Mouse (Mus musculus): ENCODE measurements around the gene Copg2. TPM values are rescaled to one million over a fixed set of nuclear protein-coding genes. Genes with fewer than 3 reads are reported as not detected.

The Copg2 gene
- polyA plus RNA-seq, 1 experiment from 2014 or later, result 31.5 TPM

DNA sequence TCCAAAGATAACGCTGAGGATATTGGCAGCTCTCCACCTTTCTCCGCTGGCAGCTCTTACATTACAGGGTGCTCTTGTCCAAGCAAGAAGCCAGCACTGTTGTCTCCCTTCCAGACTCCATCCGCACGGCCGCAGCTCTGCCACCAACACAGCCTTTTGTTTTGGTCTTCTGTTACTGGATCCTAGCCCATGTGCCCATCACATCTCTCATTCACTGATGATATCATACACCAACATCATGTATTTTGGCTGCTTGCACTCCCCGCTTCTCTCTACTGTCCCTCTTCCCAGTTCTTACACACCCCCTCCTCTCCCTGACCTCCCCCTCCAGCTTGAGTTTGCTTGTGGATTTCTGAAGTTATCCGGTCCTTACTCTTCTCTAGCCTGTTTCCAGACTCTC, 179.8 kb downstream of the Copg2 start:
- Histone ChIP-seq H3K4me2 (no peak overlapping the region), H3K9ac (no peak overlapping the region), H3K4me1 (peaks cover 25% of the 10 kb centered on the region), H3K27me3 (no peaks in the 10 kb centered on the region), H3K9me3 (no peaks in the 10 kb centered on the region), H3K4me3 (replicated peaks) (no peak overlapping the region), H3K36me3 (replicated peaks) (no peaks in the 10 kb centered on the region), H3K27ac (no peak overlapping the region)
- ATAC-seq (ENCODE audit: low FRiP score), result no peak
- 87% methylated on average over 7 of the region's 7 CpGs for WGBS

DNA sequence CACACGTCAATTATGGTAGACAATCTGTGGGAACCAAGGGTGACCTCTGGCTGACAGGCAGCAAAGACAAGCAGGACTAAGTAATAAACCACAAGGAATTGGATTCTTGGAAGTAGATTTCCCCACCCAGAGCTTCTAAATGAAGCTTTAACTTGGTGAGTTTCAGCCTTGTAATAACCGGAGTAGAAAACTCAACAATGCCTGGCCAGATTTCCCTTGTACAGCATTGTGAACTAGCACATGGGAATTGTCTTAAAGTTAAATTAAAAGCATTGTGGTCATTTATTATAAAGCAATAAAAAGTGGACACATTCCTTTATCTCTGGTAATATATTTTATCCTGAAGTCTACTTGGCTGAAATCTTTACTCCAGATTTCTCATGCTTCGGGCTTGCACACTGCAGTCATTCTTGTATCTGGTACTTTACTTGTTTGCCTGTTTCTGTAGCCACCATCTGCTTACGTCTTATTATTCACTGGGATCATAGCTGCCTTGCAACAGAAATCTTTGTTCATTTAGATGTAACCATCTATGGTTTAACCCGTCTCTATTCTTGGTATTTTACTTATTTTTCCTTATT, 181.6 kb downstream of the Copg2 start:
- H3K27ac ChIP-seq, result no peak overlapping the region
- H3K36me3 ChIP-seq (replicated peaks), result no peaks in the 10 kb centered on the region
- peaks cover 19% of the 10 kb centered on the region for H3K4me1 ChIP-seq
- WGBS, result 79% methylated on average over 5 of the region's 5 CpGs
- no peaks in the 10 kb centered on the region for H3K9me3 ChIP-seq
- no peak overlapping the region for H3K4me3 ChIP-seq (replicated peaks)
- no peak overlapping the region for H3K9ac ChIP-seq
- ATAC-seq (ENCODE audit: low FRiP score), result no peak
- no peak overlapping the region for H3K4me2 ChIP-seq
- H3K27me3 ChIP-seq, result 0 out of 2 replicates have a peak, but pooled peaks cover 6% of the 10 kb centered on the region

DNA sequence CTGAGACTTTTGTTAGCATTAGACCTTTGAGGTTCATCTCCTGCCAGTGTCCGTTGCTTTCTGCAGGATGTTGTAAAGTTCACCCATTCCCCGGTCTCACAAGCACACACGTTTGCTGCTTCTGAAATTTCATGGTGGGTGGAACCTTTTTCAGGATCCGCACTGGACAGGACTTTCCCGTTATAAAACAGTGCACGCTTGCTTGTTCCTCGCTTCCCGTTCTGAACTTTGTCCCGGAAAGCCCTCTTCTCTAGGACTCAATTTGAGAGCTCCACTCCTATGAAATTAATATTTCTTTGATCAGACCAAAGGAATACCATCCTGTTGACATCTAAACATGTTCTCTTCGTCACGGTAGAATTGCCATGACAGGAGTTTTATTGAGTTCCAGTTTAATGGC, 182.7 kb downstream of the Copg2 start:
- H3K9me3 ChIP-seq, result no peaks in the 10 kb centered on the region
- no peak overlapping the region for H3K9ac ChIP-seq
- no peak overlapping the region for H3K4me2 ChIP-seq
- no peak overlapping the region for H3K4me3 ChIP-seq (replicated peaks)
- H3K4me1 ChIP-seq, result peaks cover 28% of the 10 kb centered on the region
- no peaks in the 10 kb centered on the region for H3K36me3 ChIP-seq (replicated peaks)
- WGBS, result 92% methylated on average over 11 of the region's 11 CpGs
- 0 out of 2 replicates have a peak, but pooled peaks cover 6% of the 10 kb centered on the region for H3K27me3 ChIP-seq
- ATAC-seq (ENCODE audit: low FRiP score), result no peak
- no peak overlapping the region for H3K27ac ChIP-seq

DNA sequence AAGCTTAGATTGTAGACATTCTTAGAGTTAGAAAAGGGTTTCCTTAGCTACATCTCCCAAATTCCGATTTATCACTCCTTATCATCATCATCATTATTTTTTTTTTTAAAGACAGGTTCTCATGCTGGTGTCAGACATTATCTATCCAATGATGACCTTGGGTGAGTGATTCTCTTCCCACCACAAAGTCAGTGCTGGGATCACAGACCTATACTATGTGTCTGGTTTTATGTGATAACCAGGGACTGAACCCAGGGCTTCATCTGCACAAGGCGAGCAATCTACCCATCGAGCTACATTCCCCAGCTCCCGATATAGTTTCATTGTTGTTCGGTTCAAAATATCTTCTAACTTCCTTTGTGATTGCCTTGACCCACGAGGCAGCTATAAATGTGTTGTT, 183.1 kb downstream of the Copg2 start:
- Histone ChIP-seq H3K36me3 (replicated peaks) (no peaks in the 10 kb centered on the region), H3K4me3 (replicated peaks) (no peak overlapping the region), H3K27ac (no peak overlapping the region), H3K9me3 (no peaks in the 10 kb centered on the region), H3K27me3 (0 out of 2 replicates have a peak, but pooled peaks cover 6% of the 10 kb centered on the region), H3K4me2 (no peak overlapping the region), H3K9ac (no peak overlapping the region), H3K4me1 (peaks cover 28% of the 10 kb centered on the region)
- WGBS, result 90% methylated on average over 6 of the region's 6 CpGs
- ATAC-seq (ENCODE audit: low FRiP score), result no peak

DNA sequence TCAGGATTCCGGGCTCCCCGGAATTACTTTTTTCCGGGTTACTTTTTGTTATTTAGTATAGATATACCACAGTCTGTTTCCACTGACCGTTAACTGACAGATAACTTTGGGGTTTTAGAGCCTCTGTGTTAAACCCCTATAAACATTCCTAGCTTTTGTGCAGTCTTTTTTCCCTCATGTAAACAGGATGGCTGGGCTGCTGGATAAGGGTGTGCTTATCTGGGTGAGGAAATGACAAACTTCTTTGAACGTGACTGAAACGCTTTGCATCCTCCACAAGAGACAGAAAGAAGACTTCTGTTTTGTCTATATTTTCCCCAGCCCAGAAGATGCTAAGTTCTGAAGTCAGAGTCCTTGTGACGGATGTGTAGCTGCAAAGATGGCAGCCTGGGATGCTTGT, 184.1 kb downstream of the Copg2 start:
- ATAC-seq (ENCODE audit: low FRiP score), result no peak
- 0 out of 2 replicates have a peak, but pooled peaks cover 6% of the 10 kb centered on the region for H3K27me3 ChIP-seq
- H3K9ac ChIP-seq, result no peak overlapping the region
- H3K4me2 ChIP-seq, result no peak overlapping the region
- peaks cover 28% of the 10 kb centered on the region for H3K4me1 ChIP-seq
- H3K4me3 ChIP-seq (replicated peaks), result no peak overlapping the region
- H3K36me3 ChIP-seq (replicated peaks), result no peaks in the 10 kb centered on the region
- no peak overlapping the region for H3K27ac ChIP-seq
- H3K9me3 ChIP-seq, result no peaks in the 10 kb centered on the region
- 68% methylated on average over 7 of the region's 7 CpGs for WGBS

DNA sequence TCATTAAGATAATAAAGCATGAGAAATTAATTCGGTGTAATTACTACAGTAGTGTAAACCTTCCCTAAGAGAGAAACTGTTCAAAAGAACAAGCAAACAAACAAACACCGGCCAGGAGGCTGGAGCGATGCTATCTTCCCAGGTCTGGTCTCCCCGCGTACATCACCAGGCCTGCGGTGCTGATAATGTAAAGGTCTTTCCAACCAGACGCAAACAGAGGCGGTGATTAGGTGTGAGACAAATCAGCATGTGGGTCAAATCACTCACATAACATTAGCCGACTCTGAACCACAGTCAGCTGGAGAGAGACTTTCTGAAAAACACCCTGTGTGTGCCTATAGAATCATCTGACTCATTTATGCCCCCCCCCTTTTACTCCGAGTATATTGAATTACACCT, 185.2 kb downstream of the Copg2 start:
- H3K4me2 ChIP-seq, result no peak overlapping the region
- 0 out of 2 replicates have a peak, but pooled peaks cover 6% of the 10 kb centered on the region for H3K27me3 ChIP-seq
- H3K9ac ChIP-seq, result no peak overlapping the region
- H3K9me3 ChIP-seq, result no peaks in the 10 kb centered on the region
- H3K36me3 ChIP-seq (replicated peaks), result no peaks in the 10 kb centered on the region
- 66% methylated on average over 10 of the region's 10 CpGs for WGBS
- no peak for ATAC-seq (ENCODE audit: low FRiP score)
- H3K27ac ChIP-seq, result no peak overlapping the region
- H3K4me3 ChIP-seq (replicated peaks), result no peak overlapping the region
- H3K4me1 ChIP-seq, result peaks cover 28% of the 10 kb centered on the region

DNA sequence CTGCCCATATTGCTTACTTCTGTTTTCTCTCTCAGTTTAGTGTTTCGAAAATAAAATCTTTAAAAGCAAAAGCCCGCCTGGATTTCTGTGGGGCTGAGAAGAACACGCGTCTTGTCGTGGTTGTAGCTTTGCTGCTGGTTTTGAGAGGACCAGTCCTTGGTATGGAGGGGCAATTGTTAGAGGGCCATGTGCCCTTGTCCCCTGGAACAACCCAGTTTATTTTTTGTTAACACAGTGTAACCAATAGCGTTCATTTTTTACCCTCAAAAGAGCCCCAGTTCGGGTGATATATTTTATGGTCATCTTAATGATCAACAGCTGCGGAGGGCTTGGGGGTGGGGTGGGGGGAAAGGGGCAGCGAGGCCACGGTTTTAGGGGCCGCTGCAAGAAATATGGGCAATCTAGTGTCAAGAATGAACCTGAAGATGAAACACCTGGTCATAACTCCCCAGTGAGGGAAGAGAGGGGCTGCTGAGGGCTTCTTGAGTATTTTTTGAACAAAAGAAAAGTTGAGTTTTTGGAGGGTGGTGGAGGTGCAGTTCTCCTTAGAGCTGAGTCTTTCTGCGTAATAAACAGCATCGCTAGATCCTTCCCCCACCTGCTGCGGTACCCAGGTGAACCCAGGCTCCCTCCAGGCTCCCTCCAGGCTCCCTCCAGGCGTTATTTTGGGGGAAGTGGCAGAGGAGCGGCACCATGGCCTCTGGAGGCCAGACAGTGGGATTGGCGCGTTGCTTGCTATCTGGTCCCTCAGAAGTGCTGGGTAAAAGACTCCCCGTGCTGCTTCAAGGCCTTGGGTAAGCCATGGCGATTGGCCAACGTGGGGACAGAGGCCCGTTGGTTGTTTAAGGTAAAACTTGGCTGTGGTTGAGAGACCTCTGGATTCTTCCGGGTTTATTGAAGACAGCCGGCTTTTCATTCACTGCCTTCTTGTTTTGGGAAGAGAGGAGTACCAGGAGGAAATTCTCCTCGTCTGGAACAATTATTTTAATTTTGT, 185.9 kb downstream of the Copg2 start:
- H3K36me3 ChIP-seq (replicated peaks), result no peaks in the 10 kb centered on the region
- no peak overlapping the region for H3K9ac ChIP-seq
- no peak overlapping the region for H3K27ac ChIP-seq
- H3K27me3 ChIP-seq, result 0 out of 2 replicates have a peak, but pooled peaks cover 6% of the 10 kb centered on the region
- H3K4me1 ChIP-seq, result peaks cover 28% of the 10 kb centered on the region
- no peaks in the 10 kb centered on the region for H3K9me3 ChIP-seq
- 69% methylated on average over 25 of the region's 25 CpGs for WGBS
- no peak for ATAC-seq (ENCODE audit: low FRiP score)
- no peak overlapping the region for H3K4me3 ChIP-seq (replicated peaks)
- H3K4me2 ChIP-seq, result no peak overlapping the region

DNA sequence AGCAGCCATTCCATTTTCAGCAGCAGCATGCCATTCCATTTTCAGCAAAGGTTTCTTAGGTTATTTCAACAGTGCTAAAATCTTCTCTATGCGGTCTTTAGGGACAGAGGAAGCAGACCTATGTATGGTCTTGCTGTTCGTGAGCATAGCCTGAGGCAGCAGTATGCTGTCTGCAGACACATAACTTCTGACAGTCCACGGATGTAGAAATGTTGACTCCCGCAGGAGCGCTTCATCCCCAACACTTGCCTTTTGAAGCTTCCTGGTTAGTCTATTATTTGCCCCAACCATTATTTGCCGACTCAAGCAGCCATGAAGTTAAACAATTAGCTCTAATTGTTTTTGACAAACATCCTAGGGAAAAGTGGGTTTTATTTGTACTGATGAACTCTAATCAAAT, 187.5 kb downstream of the Copg2 start:
- Histone ChIP-seq H3K4me1 (peaks cover 24% of the 10 kb centered on the region), H3K9me3 (no peaks in the 10 kb centered on the region), H3K4me3 (replicated peaks) (no peak overlapping the region), H3K27ac (peak overlapping the region; percentile 42; the same call in 1 of the 2 replicates), H3K36me3 (replicated peaks) (no peaks in the 10 kb centered on the region), H3K9ac (no peak overlapping the region), H3K4me2 (no peak overlapping the region), H3K27me3 (0 out of 2 replicates have a peak, but pooled peaks cover 6% of the 10 kb centered on the region)
- WGBS, result 18% methylated on average over 6 of the region's 6 CpGs
- ATAC-seq (ENCODE audit: low FRiP score), result no peak

DNA sequence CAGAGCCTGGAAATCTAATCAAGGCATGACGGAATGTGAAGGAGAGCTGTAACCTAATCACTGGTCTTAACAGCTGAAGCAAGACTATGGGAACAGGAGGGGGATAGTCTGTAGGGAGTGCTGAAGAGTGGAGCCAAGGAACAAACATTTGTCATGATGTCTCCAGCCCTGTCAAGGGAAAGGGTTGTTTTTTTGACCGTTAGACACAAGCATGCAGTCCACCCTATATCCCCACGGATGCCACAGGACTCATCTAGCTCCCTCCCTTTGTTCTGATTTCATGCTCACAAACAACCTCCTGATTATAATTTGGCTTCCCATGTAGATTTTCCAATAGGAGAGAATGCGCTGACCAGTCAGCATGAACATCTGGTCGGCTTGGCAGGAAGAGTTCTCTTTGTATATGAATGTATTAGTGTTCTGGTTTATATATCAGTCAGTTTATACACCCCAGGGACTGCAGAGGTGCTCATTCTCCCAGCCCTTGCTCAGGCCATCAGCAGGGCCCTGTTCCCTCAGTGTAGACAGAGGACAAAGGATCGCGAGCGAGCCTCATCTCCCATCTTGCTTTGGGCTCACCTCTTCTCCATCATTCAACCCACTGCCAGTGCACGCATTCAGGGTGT, 192.5 kb downstream of the Copg2 start:
- ATAC-seq (ENCODE audit: low FRiP score), result no peak
- H3K4me2 ChIP-seq, result no peak overlapping the region
- H3K9me3 ChIP-seq, result no peaks in the 10 kb centered on the region
- no peak overlapping the region for H3K9ac ChIP-seq
- H3K27ac ChIP-seq, result no peak overlapping the region
- 93% methylated on average over 9 of the region's 9 CpGs for WGBS
- no peak overlapping the region for H3K4me3 ChIP-seq (replicated peaks)
- H3K27me3 ChIP-seq, result no peaks in the 10 kb centered on the region
- H3K4me1 ChIP-seq, result peaks cover 2% of the 10 kb centered on the region
- no peaks in the 10 kb centered on the region for H3K36me3 ChIP-seq (replicated peaks)

DNA sequence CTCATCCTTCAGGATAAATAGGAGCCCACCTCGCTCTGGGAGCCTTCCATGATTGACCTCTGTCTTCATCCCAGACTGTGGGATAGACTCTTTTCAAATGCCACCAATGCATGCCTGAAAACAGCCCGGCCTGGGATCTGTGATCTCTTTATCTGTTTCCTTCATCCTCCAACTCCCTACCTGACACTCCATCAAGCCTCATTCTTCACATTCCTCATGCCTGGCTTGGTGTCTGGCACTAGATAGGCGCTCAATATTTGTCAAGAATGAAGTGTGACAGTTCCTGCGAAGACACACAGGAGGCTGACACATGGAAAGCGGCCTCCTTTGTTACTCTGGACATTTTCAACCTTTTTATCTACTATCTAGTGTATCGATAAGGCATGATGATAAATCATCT, 193.1 kb downstream of the Copg2 start:
- Histone ChIP-seq H3K27me3 (no peaks in the 10 kb centered on the region), H3K9me3 (no peaks in the 10 kb centered on the region)
- 86% methylated on average over 6 of the region's 6 CpGs for WGBS

DNA sequence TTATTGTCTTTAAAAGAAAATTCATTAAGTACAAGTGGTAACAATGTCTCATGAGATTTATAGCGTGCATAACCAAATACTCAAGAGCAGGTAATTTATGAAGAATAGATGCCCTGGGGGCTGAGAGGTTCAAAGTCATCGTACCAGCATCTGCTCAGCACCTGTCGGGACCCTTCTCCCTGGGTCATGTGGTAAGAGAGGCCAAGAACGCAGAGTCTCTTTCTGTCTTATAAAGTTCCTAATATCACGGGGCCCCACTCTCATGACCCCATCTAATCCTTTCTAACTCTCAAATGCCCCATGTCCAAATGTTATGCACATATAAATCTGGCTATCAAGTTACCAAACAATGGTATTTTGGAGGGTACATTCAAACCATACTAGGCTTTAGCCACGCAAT, 193.7 kb downstream of the Copg2 start:
- H3K9ac ChIP-seq, result no peak overlapping the region
- WGBS, result 87% methylated on average over 6 of the region's 6 CpGs

More for the DNA sequence above, 193.1 kb downstream of the Copg2 start:
- no peak overlapping the region for H3K9ac ChIP-seq
- no peak overlapping the region for H3K4me3 ChIP-seq (replicated peaks)
- no peak for ATAC-seq (ENCODE audit: low FRiP score)
- H3K4me2 ChIP-seq, result no peak overlapping the region
- H3K36me3 ChIP-seq (replicated peaks), result no peaks in the 10 kb centered on the region
- no peak overlapping the region for H3K27ac ChIP-seq
- no peaks in the 10 kb centered on the region; the same call in 1 of the 2 replicates for H3K4me1 ChIP-seq

DNA sequence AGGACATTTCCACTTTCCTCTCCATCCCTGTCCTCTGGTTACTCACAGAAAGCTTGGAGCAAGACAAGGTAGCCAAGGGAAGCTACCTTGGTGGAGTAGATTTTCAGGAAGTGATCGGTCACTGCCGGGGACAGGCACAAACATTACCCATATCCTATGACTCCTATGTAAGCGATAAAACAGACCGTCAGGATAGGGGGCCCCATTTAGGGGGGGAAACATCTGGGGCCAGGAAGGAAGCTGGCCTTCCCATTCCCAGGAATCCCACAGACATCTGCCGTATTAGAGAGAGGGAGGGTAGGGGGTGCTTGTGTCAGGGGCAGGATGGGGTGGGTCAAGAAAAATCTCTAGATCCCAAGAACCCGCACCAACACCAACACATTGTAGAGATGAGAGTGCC, 196.4 kb downstream of the Copg2 start:
- H3K27ac ChIP-seq, result peak overlapping the region; percentile 59; the same call in 1 of the 2 replicates
- H3K4me3 ChIP-seq (replicated peaks), result no peak overlapping the region
- H3K4me1 ChIP-seq, result peaks cover 6% of the 10 kb centered on the region
- WGBS, result 85% methylated on average over 6 of the region's 6 CpGs
- H3K4me2 ChIP-seq, result no peak overlapping the region
- no peaks in the 10 kb centered on the region for H3K27me3 ChIP-seq
- no peak overlapping the region for H3K9ac ChIP-seq
- H3K9me3 ChIP-seq, result no peaks in the 10 kb centered on the region
- H3K36me3 ChIP-seq (replicated peaks), result no peaks in the 10 kb centered on the region
- ATAC-seq (ENCODE audit: low FRiP score), result no peak

More for the DNA sequence above, 193.7 kb downstream of the Copg2 start:
- Histone ChIP-seq H3K4me1 (peaks cover under 1% of the 10 kb centered on the region), H3K27me3 (no peaks in the 10 kb centered on the region), H3K27ac (no peak overlapping the region), H3K4me2 (no peak overlapping the region), H3K36me3 (replicated peaks) (no peaks in the 10 kb centered on the region), H3K4me3 (replicated peaks) (no peak overlapping the region), H3K9me3 (no peaks in the 10 kb centered on the region)
- no peak for ATAC-seq (ENCODE audit: low FRiP score)
